Mouse (Mus musculus) liver, adult 2 months (tissue): ENCODE data around the gene Tek. TPM values are rescaled to one million over a fixed set of nuclear protein-coding genes. Genes with fewer than 3 reads are reported as not detected.

Source experiments
- DNase-seq: peaks from one replicate; pipeline ENCODE4 v3.0.0-alpha.2; 2011; ENCODE audit warnings: low read depth, low spot score; ENCODE audit errors: extremely low read depth
- H3K27ac ChIP-seq: fragments of 200-500 bp; replicated peaks from 2 replicates; pipeline ENCODE4 v1.5.1; 2012; ENCODE audit warnings: low read depth, mild to moderate bottlenecking, control low read depth, inconsistent platforms, low read length; ENCODE audit not compliant: insufficient read depth
- H3K27me3 ChIP-seq: fragments of 200-500 bp; 2 replicates; pipeline ENCODE4 v1.6.1; 2012; ENCODE audit warnings: mild to moderate bottlenecking, moderate library complexity, low read length, inconsistent platforms; ENCODE audit not compliant: control insufficient read depth, insufficient read depth
- H3K36me3 ChIP-seq: fragments of 200-500 bp; 2 replicates; pipeline ENCODE4 v1.6.1; 2012; ENCODE audit warnings: low read length, inconsistent platforms; ENCODE audit not compliant: control insufficient read depth, insufficient read depth
- H3K4me1 ChIP-seq: fragments of 200-500 bp; 2 replicates; pipeline ENCODE4 v1.6.1; 2011; ENCODE audit warnings: low read length; ENCODE audit not compliant: control insufficient read depth, insufficient read depth
- H3K4me3 ChIP-seq: fragments of 200-500 bp; 2 replicates; pipeline ENCODE4 v1.5.1; 2011; ENCODE audit warnings: low read depth, mild to moderate bottlenecking, control low read depth, low read length, moderate library complexity; ENCODE audit not compliant: insufficient read depth
- H3K79me2 ChIP-seq: fragments of 200-500 bp; 2 replicates; pipeline ENCODE4 v1.6.1; 2012; ENCODE audit warnings: inconsistent platforms, mild to moderate bottlenecking, low read length, moderate library complexity; ENCODE audit not compliant: control insufficient read depth, insufficient read depth
- H3K9ac ChIP-seq: fragments of 200-500 bp; 2 replicates; pipeline ENCODE4 v1.6.1; 2012; ENCODE audit warnings: low read depth, mild to moderate bottlenecking, control low read depth, inconsistent platforms, low read length
- CTCF ChIP-seq: fragments of 200-500 bp; IDR thresholded peaks from 2 replicates; pipeline ENCODE4 v1.5.1; 2011; ENCODE audit warnings: low read depth, low read length, control low read depth
- POLR2A ChIP-seq: fragments of 200-500 bp; IDR thresholded peaks from 2 replicates; pipeline ENCODE4 v1.6.1; 2011; ENCODE audit warnings: low read length, control low read depth; ENCODE audit not compliant: insufficient read depth; ENCODE audit errors: extremely low read depth
- WGBS: fragments of 180-500 bp; shearing (Covaris S2); methylation state at CpG from one replicate; pipeline ENCODE4 v1.1.7; 2018; 5-methylcytosine and 5-hydroxymethylcytosine counted together
- polyA plus RNA-seq: library from polyadenylated mRNA; depleted of rRNA; stranded (reverse); fragments of >200 nt; gene quantifications from 2 replicates; pipeline ENCODE4 v1.2.3, GENCODE M21; 2012
- total RNA-seq: library from RNA; depleted of rRNA; stranded (reverse); fragments of >200 nt; gene quantifications from 2 replicates; pipeline ENCODE4 v1.2.3, GENCODE M21; 2014

The Tek gene
- total and polyA plus RNA-seq, 2 experiments, result 2.3 to 15.0 TPM

- Histone ChIP-seq H3K27ac (no peak overlapping the region), H3K4me1 (no peaks in the 10 kb centered on the region), H3K4me3 (no peak overlapping the region), H3K79me2 (no peaks in the 10 kb centered on the region), H3K9ac (no peak overlapping the region), H3K27me3 (no peaks in the 10 kb centered on the region), H3K36me3 (no peaks in the 10 kb centered on the region)
- no peak for TF ChIP-seq CTCF
- TF ChIP-seq POLR2A, result no peak
- DNase-seq, result no peak
- 70% methylated on average over 4 of the region's 4 CpGs for WGBS
These were observed 27.7 kb upstream of the Tek start for GRCm38 (mm10) chr4:94711426-94711825.

GRCm38 (mm10) chr4:94713741-94714140 lies 25.3 kb upstream of the Tek start:
- no peaks in the 10 kb centered on the region for H3K27me3 ChIP-seq
- TF ChIP-seq CTCF, result no peak
- no peak for TF ChIP-seq POLR2A
- H3K79me2 ChIP-seq, result no peaks in the 10 kb centered on the region
- H3K4me1 ChIP-seq, result no peaks in the 10 kb centered on the region
- no peaks in the 10 kb centered on the region for H3K36me3 ChIP-seq
- H3K27ac ChIP-seq, result no peak overlapping the region
- H3K9ac ChIP-seq, result no peak overlapping the region
- no peak for DNase-seq
- no peak overlapping the region for H3K4me3 ChIP-seq

GRCm38 (mm10) chr4:94715166-94715565 lies 23.9 kb upstream of the Tek start:
- H3K4me1 ChIP-seq, result no peaks in the 10 kb centered on the region
- 51% methylated on average over 6 of the region's 6 CpGs for WGBS
- H3K9ac ChIP-seq, result no peak overlapping the region
- no peak for DNase-seq
- peak overlapping the region; percentile 39; the same call in 1 of the 2 replicates for H3K27ac ChIP-seq
- 0 out of 2 replicates have a peak overlapping the region, but pooled peaks have one; percentile 11 for H3K4me3 ChIP-seq
- no peaks in the 10 kb centered on the region for H3K36me3 ChIP-seq
- H3K27me3 ChIP-seq, result no peaks in the 10 kb centered on the region
- H3K79me2 ChIP-seq, result no peaks in the 10 kb centered on the region
- TF ChIP-seq POLR2A, result no peak
- TF ChIP-seq CTCF, result no peak

- 54% methylated on average over 4 of the region's 4 CpGs for WGBS
These were observed 13.3 kb upstream of the Tek start for GRCm38 (mm10) chr4:94725799-94726198.

GRCm38 (mm10) chr4:94732721-94733120 lies 6.4 kb upstream of the Tek start:
- H3K4me1 ChIP-seq, result no peaks in the 10 kb centered on the region
- no peaks in the 10 kb centered on the region for H3K27me3 ChIP-seq
- no peaks in the 10 kb centered on the region for H3K36me3 ChIP-seq
- no peaks in the 10 kb centered on the region for H3K79me2 ChIP-seq
- no peak overlapping the region for H3K9ac ChIP-seq
- H3K27ac ChIP-seq, result no peak overlapping the region
- no peak for TF ChIP-seq POLR2A
- no peak for DNase-seq
- no peak overlapping the region for H3K4me3 ChIP-seq

More at GRCm38 (mm10) chr4:94725799-94726198, 13.3 kb upstream of the Tek start:
- TF ChIP-seq POLR2A (no peak), CTCF (no peak)
- Histone ChIP-seq H3K9ac (no peak overlapping the region), H3K4me3 (no peak overlapping the region), H3K79me2 (no peaks in the 10 kb centered on the region), H3K27ac (no peak overlapping the region), H3K36me3 (no peaks in the 10 kb centered on the region), H3K4me1 (peaks cover 2% of the 10 kb centered on the region; the same call in 1 of the 2 replicates), H3K27me3 (no peaks in the 10 kb centered on the region)
- DNase-seq, result peak; percentile 13

GRCm38 (mm10) chr4:94737326-94738295 lies 1.5 kb upstream of the Tek start:
- H3K4me1 ChIP-seq, result no peaks in the 10 kb centered on the region
- no peak for DNase-seq
- no peak overlapping the region for H3K27ac ChIP-seq
- TF ChIP-seq POLR2A (no peak), CTCF (no peak)
- 60% methylated on average over 5 of the region's 5 CpGs for WGBS
- no peak overlapping the region for H3K4me3 ChIP-seq
- no peaks in the 10 kb centered on the region for H3K27me3 ChIP-seq
- no peaks in the 10 kb centered on the region for H3K36me3 ChIP-seq
- H3K79me2 ChIP-seq, result no peaks in the 10 kb centered on the region
- H3K9ac ChIP-seq, result no peak overlapping the region
